In genomic region chr11:116656348-116657191, GRCm38 (mm10) we compare ENCODE assay signal across 8 mouse cellular contexts. TPM values are rescaled to one million over a fixed set of nuclear protein-coding genes. Genes with fewer than 3 reads are reported as not detected.
DNase-seq lines count a peak whose midpoint lies in the region; ATAC-seq and TF ChIP-seq lines count a peak whose summit lies in the region.
"Had no signal": no experiment of that assay in that cellular context is flagged by ENCODE, and none has a peak within 500 bp of the region (broad histone marks: within the 10 kb centered on the region; RNA-seq: fewer than 3 reads in every experiment).

No protein-coding gene starts in this region.

- no peak for DNase-seq in midbrain, embryonic 11.5 days (ENCODE audit: low spot score, missing footprints)
- peak; percentile 88 to 90 for DNase-seq in cerebellum, postnatal 14 days
- no peak for DNase-seq in frontal cortex, postnatal 36 days (ENCODE audit: low spot score in 2 of 2)
- no peak for DNase-seq in right cerebral cortex, adult 2 months (ENCODE audit: low spot score in 2 of 2)
- DNase-seq: kidney, postnatal 10 days had no signal

- H3K4me2 ChIP-seq in midbrain, embryonic 13.5 days (replicated peaks) = peak overlapping the region; percentile 53
- H3K4me2 ChIP-seq in midbrain, embryonic 11.5 days = no peak overlapping the region
- H3K4me2 ChIP-seq in heart, embryonic 15.5 days = no peak overlapping the region; the same call in 1 of the 2 replicates
- peak overlapping the region; percentile 81 for H3K4me2 ChIP-seq in myocyte (ENCODE audit: low read depth)

- WGBS in midbrain, embryonic 13.5 days = 68% methylated on average over 16 of the region's 16 CpGs
- 75% methylated on average over 16 of the region's 16 CpGs for WGBS in midbrain, embryonic 11.5 days
- 43% methylated on average over 16 of the region's 16 CpGs for WGBS in heart, embryonic 15.5 days

- H3K9ac ChIP-seq in midbrain, embryonic 13.5 days (replicated peaks) = no peak overlapping the region
- no peak overlapping the region for H3K9ac ChIP-seq in midbrain, embryonic 11.5 days (ENCODE audit: low read length)
- H3K9ac ChIP-seq in heart, embryonic 15.5 days = no peak overlapping the region

- H3K79me2 ChIP-seq in myocyte (ENCODE audit: control insufficient read depth, insufficient read depth) = no peaks in the 10 kb centered on the region

- H3ac ChIP-seq in myocyte (ENCODE audit: control insufficient read depth, insufficient read length) = no peak overlapping the region

- H3K4me1 ChIP-seq in midbrain, embryonic 13.5 days (replicated peaks) = peaks cover 64% of the 10 kb centered on the region
- peaks cover 39% of the 10 kb centered on the region for H3K4me1 ChIP-seq in midbrain, embryonic 11.5 days (ENCODE audit: control insufficient read depth, insufficient read depth, low read length)
- peaks cover 54% of the 10 kb centered on the region for H3K4me1 ChIP-seq in heart, embryonic 15.5 days (replicated peaks)

- no peak for ATAC-seq in midbrain, embryonic 13.5 days
- ATAC-seq in midbrain, embryonic 11.5 days (ENCODE audit: low FRiP score) = no peak
- no peak for ATAC-seq in heart, embryonic 15.5 days (replicated peaks; ENCODE audit: insufficient number of reproducible peaks, insufficient read depth, low FRiP score, low read depth)

- peaks cover 42% of the 10 kb centered on the region for H3K27me3 ChIP-seq in midbrain, embryonic 13.5 days
- peaks cover 35% of the 10 kb centered on the region for H3K27me3 ChIP-seq in midbrain, embryonic 11.5 days (ENCODE audit: control insufficient read depth, insufficient read depth, low read length)
- peaks cover 37% of the 10 kb centered on the region for H3K27me3 ChIP-seq in heart, embryonic 15.5 days
- H3K27me3 ChIP-seq in myocyte (ENCODE audit: control insufficient read depth, insufficient read depth, insufficient read length) = peaks cover 6% of the 10 kb centered on the region

- TF ChIP-seq POLR2A in myocyte (IDR thresholded peaks at IDR 0.05; ENCODE audit: insufficient read length, low read depth) = no peak

- H3K9me3 ChIP-seq in midbrain, embryonic 13.5 days = no peaks in the 10 kb centered on the region
- no peaks in the 10 kb centered on the region for H3K9me3 ChIP-seq in midbrain, embryonic 11.5 days (ENCODE audit: control insufficient read depth, low read length)
- H3K9me3 ChIP-seq in heart, embryonic 15.5 days (replicated peaks) = no peaks in the 10 kb centered on the region

- no peak overlapping the region for H3K4me3 ChIP-seq in midbrain, embryonic 13.5 days (replicated peaks)
- H3K4me3 ChIP-seq in midbrain, embryonic 11.5 days (ENCODE audit: low read depth, low read length) = no peak overlapping the region
- no peak overlapping the region for H3K4me3 ChIP-seq in heart, embryonic 15.5 days
- peak overlapping the region; percentile 8 for H3K4me3 ChIP-seq in myocyte

- no peaks in the 10 kb centered on the region for H3K36me3 ChIP-seq in midbrain, embryonic 13.5 days
- H3K36me3 ChIP-seq in midbrain, embryonic 11.5 days (ENCODE audit: control insufficient read depth, insufficient read depth, low read length) = no peaks in the 10 kb centered on the region
- no peaks in the 10 kb centered on the region for H3K36me3 ChIP-seq in heart, embryonic 15.5 days
- no peaks in the 10 kb centered on the region for H3K36me3 ChIP-seq in myocyte (ENCODE audit: control insufficient read depth, insufficient read depth)

- peak overlapping the region; percentile 1; the same call in 1 of the 2 replicates for H3K27ac ChIP-seq in midbrain, embryonic 13.5 days
- H3K27ac ChIP-seq in midbrain, embryonic 11.5 days (ENCODE audit: low read depth, low read length) = no peak overlapping the region
- peak overlapping the region; percentile 89 for H3K27ac ChIP-seq in heart, embryonic 15.5 days

TF ChIP-seq in myocyte, 11 proteins besides CTCF, POLR2A, EP300 and RAD21:
- TF ChIP-seq TCF3 (IDR thresholded peaks at IDR 0.05; ENCODE audit: insufficient read length, low read depth) = no peak

RNA-seq across cellular contexts. Expression of gene Cygb, which starts 2.5 kb away (rescaled TPM):
- polyA plus RNA-seq in midbrain, embryonic 13.5 days (2015; fragmentation: Nextera tagmentation; extraction: Ambion mirVana) = 8.8 TPM in 2 replicates
- 1.7 and 2.1 TPM in 2 replicates for polyA plus RNA-seq in midbrain, embryonic 11.5 days (2014; fragmentation: Nextera tagmentation; extraction: Ambion mirVana)
- polyA plus RNA-seq in heart, embryonic 15.5 days (2015; fragmentation: Nextera tagmentation; extraction: Ambion mirVana) = 9.1 and 11.6 TPM in 2 replicates
- 0.47 TPM for polyA plus RNA-seq in myocyte (2012; fragmentation: generic; extraction: Trizol)

RNA-seq across cellular contexts. Expression of gene Prcd, which starts 3.2 kb away (rescaled TPM):
- polyA plus RNA-seq in midbrain, embryonic 13.5 days (2015; fragmentation: Nextera tagmentation; extraction: Ambion mirVana) = 1.0 and 1.2 TPM in 2 replicates
- polyA plus RNA-seq in midbrain, embryonic 11.5 days (2014; fragmentation: Nextera tagmentation; extraction: Ambion mirVana) = 0.22 and 1.0 TPM in 2 replicates
- polyA plus RNA-seq in heart, embryonic 15.5 days (2015; fragmentation: Nextera tagmentation; extraction: Ambion mirVana) = 1.3 and 1.4 TPM in 2 replicates
- polyA plus RNA-seq in myocyte (2012; fragmentation: generic; extraction: Trizol) = 0.74 TPM

RNA-seq across cellular contexts. Expression of gene Rhbdf2, which starts 29.8 kb away (rescaled TPM):
- 0.76 and 0.77 TPM in 2 replicates for polyA plus RNA-seq in midbrain, embryonic 13.5 days (2015; fragmentation: Nextera tagmentation; extraction: Ambion mirVana)
- polyA plus RNA-seq in midbrain, embryonic 11.5 days (2014; fragmentation: Nextera tagmentation; extraction: Ambion mirVana) = 1.2 and 1.3 TPM in 2 replicates
- polyA plus RNA-seq in heart, embryonic 15.5 days (2015; fragmentation: Nextera tagmentation; extraction: Ambion mirVana) = 6.7 and 10.4 TPM in 2 replicates
- 16.2 TPM for polyA plus RNA-seq in myocyte (2012; fragmentation: generic; extraction: Trizol)

Comparison
In these comparisons a context has a peak if more than half of its experiments do, and no peak if none do; other contexts are left out.
1. H3K4me2 ChIP-seq: peak in midbrain, embryonic 13.5 days (single experiment) and myocyte (single experiment); none in midbrain, embryonic 11.5 days (single experiment) and heart, embryonic 15.5 days (single experiment).
2. DNase-seq: peak in cerebellum, postnatal 14 days (2 of 2); none in midbrain, embryonic 11.5 days (single experiment), frontal cortex, postnatal 36 days (0 of 2) and right cerebral cortex, adult 2 months (0 of 2).